Mouse (Mus musculus): Measurements from ENCODE around the gene Nebl. TPM values are rescaled to one million over a fixed set of nuclear protein-coding genes. Genes with fewer than 3 reads are reported as not detected.

Gene Nebl
- total RNA-seq, 2 experiments from 2014 or later = 0.45 to 0.55 TPM

DNA sequence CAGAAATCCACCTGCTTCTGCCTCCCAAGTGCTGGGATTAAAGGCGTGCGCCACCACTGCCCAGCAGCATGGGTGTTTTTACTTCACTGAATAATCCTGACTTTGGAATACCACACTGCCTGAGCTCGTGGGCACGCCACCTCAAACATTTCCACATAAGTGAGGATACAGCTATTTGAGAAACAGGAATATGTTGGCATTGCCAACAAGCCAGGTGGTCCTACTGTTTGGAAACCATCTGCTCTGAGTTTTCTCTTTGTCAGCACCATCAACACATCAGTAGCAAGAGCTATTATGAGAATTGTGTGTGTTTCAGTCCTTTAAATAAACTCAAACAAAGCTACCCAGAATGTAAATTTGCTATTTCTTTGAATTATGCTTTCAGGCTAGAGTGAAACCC is 192.8 kb downstream of the Nebl start:
- DNase-seq = no peak
- intact Hi-C loops (cut with DNase I; ENCODE audit: low total_unique reads) = no loop called here

DNA sequence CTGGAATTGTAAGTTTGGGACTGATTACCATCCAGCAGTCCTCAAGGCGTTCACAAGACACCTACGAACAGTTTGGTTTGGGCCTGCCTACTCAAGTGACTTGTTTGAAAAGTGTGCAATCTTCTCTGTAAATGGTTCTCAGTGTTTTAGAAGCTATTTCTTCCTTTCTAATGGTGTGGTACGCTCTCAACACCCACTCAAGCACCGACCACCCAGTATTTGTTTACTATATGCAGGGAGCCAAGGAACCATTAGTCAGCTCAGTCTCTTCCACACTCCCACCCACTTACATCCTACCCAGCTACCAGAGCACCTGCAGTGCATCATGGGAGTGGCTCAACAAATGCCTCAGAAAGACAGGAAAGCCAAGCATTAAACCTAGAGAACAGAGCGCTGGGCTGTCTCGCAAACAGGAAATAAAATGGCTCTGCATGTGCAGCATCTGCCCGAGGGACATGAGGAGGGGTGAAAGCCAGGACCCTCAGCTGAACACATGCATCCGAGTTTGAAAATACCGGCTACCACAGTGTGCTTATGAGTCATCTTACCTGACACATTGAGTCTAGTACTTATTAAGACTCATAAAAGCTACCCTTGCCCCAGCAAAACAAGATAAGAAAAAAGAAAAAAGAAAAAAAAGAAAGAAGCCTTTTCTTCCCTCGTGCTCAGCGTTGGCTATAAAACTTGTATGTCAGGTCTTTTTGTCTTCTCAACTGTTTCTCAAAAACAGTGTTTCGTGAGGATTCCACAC is 199.7 kb downstream of the Nebl start:
- DNase-seq = no peak

DNA sequence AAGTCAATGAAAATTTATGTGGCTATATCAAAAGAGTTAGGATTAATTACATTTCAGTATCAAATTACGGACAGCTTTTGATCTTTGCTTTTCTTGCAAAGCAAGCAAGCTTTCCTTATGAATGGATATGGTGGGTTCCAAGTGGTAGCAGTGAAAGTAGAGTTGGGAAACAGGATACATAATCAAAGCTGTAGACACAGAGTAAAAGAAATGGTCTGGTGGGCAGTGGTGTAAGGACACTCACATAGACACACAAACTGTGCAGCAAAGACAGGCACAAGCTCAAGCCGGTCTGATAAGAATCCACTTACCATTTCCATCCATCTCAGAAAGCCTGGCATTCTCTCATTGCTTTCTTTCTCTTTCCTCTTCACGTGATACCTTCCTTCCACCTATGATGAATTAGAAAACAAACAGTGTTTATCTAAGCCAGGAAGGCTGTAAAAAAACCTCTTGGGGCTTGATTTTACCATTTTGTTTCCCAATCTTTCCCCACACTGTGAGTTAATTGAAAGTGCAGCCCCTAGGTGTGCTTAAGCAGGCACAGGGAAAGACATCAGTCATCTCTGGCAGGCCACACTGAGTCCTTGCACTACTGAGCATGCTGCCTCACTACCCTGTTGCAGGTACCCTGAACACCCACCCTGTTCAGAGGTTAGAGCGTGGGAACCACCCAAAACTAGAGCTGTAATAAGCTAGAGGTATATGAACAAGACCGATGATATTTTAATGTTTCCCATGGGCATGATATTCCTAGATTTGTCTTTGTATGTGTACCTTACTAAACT is 205.3 kb downstream of the Nebl start:
- no peak for DNase-seq
- intact Hi-C loops (cut with DNase I; ENCODE audit: low total_unique reads) = no loop called here

More for the DNA sequence above, 199.7 kb downstream of the Nebl start:
- intact Hi-C loops (cut with DNase I; ENCODE audit: low total_unique reads) = no loop called here

DNA sequence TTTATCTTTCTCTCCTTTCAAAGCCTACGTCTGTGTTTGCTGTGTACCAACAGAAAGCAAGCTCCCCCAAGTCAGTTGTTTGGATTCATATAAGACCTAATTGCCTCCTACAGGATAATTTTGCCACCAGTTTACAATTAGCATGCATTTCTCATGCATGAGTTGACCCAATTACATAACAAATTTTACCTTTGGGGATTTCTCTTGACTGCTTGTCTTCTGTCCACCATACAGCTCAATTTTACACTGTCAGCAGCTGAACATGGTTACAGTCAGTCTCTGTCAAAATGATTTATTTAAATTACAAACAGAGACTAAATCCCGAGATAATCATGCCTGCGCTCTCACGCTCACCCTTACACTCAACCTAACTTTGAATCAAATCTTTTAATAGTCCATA is 206.1 kb downstream of the Nebl start:
- intact Hi-C loops (cut with DNase I; ENCODE audit: low total_unique reads) = no loop called here
- DNase-seq = no peak

DNA sequence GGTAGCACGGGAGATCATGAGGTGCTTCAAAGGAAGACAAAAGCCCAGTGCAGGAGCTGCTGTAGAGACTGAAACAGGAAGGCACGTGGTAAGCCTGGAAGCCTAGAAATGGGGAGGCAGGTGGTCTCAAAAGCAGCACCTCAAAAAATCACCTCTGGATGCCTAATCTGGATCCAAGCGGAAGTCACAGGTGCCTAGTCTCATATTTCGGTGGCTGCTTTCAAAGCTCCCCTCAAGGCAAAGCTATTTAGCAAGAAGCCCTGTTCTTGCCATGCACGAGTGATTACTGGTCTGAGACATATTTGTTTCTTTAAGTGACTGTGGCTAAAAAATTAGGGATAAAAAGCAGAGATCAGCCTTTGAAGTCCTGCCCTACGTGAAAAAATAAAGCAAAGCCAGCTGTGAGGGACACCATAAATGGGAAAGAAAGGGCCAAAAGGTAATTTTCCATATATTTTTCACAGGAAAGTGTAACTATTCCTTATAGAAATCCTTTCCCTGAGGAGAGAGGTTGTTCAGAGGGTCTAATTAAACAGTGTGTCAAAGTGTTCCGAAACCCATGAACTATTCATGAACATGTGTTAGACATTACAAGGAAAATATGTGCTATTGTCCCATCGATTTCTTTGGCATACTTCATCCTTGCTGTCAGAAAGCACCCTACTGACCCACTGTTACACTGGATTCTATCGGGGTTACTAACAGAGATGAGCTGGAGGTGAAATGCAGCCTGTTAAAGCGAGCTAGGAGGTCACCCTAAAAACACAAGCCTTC is 206.9 kb downstream of the Nebl start:
- intact Hi-C loops (cut with DNase I; ENCODE audit: low total_unique reads) = no loop called here
- no peak for DNase-seq

DNA sequence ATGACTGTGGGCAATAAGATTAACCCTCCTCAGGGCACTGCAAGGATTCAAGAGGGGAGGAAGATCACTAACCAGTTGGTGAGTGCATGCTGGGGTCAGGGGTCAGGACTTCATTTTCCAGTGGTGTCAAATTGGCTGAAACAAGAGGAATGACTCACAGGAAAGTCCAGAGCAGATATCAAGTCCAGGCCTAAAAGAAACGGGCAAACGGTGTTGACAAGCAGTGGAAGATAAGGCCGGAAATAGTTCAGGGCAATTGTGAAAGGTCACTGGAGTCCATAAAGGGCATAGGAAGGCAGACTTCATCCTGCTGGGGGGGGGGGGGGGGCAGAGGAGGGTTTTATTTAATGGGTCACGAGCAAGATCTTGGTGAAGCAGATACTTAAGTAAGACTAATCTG is 207.5 kb downstream of the Nebl start:
- intact Hi-C loops (cut with DNase I; ENCODE audit: low total_unique reads) = no loop called here

DNA sequence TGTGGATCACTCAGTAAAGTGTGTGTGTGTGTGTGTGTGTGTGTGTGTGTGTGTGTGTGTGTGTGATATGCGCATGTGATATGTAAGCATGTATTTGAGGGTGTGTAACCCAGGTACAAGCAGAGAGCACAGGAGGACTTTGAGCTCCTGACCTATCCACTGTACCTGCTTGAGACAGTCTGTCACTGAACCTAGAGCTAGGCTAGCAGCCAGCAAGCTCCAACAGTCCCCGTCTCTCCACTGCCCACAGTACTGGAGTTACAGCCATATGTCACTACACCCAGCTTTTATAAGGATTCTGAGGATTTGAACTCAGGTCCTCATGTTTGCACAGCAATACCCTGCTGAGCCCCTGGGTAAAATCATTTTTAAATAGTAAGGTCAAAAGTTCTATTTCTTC is 215.6 kb downstream of the Nebl start:
- DNase-seq = no peak
- intact Hi-C loops (cut with DNase I; ENCODE audit: low total_unique reads) = no loop called here

More for the DNA sequence above, 207.5 kb downstream of the Nebl start:
- no peak for DNase-seq

DNA sequence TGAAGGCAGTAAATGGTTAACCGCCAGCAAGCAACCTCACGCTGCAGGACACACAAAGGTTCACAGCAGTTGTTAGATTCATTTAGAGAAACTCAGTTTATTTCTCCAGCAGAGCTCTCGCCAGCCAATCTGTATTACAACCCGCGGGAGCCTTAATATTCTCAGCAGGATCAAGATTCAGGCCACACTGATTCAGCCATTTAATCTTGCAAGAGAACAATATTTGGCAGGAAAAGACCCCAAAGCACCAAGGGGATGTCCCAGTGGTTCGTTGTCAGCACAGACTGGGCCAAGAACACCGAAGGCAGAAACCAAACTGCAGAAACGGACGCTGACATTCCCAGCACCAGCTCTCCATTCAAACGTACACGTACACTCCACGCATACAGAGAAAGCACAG is 216.5 kb downstream of the Nebl start:
- DNase-seq = no peak
- intact Hi-C loops (cut with DNase I; ENCODE audit: low total_unique reads) = no loop called here

DNA sequence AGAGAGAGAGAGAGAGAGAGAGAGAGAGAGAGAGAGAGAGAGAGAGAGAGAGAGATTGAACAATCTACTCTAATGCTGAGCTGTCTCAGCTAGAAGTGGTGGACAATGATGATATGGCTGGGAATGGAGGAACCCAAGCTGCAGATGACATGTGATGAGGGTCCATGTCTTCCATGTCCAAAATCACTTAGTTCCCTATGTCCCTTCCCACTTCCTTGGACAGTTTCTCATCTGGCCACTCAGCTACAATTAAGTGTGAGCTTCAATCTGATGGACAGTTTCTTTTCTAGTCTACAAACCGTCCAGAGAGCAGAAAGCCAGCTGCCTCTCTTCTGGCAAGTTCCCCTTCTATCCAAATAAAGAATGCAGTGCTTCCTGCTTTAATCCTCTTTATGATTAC is 221.3 kb downstream of the Nebl start:
- DNase-seq = no peak
- intact Hi-C loops (cut with DNase I; ENCODE audit: low total_unique reads) = no loop called here

DNA sequence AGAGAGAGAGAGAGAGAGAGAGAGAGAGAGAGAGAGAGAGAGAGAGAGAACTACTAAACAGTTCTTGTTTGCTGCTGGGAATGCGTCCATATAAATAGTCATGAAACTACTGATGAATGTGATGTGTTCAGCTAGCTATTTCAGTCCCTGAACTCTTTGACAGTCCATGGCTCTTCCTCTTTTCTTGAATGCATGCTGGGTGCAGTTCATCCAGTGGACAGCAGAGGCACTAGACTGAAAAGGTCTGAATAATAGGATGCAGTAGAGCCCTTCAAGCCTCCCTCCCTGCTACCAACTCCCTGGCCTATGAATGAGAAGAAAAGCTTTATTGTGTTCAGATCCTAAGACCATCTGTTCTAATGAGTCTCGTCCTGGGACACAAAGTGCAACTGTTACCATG is 223.9 kb downstream of the Nebl start:
- intact Hi-C loops (cut with DNase I; ENCODE audit: low total_unique reads) = no loop called here
- DNase-seq = no peak

DNA sequence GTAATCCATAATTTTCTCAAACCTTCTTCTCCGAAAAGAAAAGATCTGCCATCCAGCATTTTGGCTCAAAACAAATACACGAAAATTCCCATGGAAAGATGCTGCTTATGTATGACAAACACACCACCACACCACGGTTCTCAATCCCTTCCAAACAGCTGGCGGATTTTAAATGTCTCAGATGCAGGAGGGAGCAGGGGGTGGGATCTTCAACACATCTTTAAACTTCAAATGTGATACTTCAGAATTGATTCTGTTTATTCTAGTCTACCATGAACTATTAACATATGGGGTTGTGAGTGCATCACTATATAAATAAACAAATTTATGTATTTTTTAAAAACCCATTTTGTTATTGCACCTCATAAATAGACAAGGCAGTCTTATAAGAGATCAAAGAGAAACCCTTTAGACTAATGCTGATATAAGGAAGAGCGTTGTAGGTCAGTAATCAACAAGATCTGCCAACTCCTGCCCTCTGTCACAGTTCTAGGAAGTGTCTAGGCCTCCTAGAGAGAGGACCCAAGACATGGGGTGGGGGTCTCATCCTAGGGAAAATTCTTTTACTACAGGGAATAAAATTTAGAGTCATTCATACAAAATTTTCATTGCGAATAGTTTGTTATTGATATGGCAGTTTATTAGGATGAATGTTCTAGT is 227.0 kb downstream of the Nebl start:
- intact Hi-C loops (cut with DNase I; ENCODE audit: low total_unique reads) = no loop called here
- no peak for DNase-seq

DNA sequence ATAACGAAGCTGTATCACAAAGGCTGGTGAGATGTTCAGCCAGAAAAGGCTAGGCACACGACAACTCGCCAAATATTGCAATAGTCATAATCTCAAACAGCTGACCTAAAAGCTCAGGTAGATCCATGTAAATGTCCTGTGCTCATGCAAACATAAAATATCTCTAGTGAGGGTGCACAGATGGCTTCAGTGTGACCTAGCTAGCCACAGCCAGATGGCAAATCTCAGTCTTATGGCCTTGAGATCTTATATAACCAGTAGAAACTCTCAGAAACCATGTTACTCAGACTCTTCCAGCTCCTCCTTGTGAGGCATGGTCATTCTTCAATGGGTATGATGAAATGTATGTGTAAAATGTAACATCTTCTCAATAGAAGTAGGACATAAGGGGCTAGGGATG is 230.2 kb downstream of the Nebl start:
- intact Hi-C loops (cut with DNase I; ENCODE audit: low total_unique reads) = no loop called here
- DNase-seq = no peak

DNA sequence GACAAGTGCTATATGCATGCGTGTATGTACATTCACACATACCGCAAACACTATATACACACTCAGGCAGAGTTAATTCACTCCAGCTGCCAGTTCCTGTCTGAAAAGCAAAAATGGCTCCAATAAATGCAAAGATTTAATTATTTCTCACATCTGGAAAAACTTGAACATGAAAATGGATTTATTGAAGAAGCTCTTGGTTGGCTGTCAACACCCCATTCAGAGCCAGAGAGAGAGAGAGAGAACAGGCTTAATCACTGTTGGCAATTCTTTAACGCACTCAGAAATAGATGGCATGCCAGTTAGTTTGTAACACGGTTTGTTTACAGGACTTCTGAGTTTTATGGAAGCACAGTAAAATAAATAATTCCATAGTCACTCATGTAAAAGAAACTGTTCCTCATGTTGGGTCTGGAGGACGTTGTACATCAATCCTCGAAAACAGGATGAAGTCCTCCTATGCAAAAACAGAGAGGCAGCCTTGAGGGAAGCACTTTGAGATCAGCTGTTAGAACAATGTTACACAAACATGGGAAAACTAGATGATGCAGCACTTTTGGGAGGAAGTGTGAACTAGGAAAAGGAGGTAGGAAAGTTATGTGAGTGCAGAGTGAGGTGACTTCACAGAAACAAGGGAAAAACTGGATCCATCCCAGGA is 265.6 kb downstream of the Nebl start:
- intact Hi-C loops (cut with DNase I; ENCODE audit: low total_unique reads) = no loop called here
- no peak for DNase-seq

DNA sequence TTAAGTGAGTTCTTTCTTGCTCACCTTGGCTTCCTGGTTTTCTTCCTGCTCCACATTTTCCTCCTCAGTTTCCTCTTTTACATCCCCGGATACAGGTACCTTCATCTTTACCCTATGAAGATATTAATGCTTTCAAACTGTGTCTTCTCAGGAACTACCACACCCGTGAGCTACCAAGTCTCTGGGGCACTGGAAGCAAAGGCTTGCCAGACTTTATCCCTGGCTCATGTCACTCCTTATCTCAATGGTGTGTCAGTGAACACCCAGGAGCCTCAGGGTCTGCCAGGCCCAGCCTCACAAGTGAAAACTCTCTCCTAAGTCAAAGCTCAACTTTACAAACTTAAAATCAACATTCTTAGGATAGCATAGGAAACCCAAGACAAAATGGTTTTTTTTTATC is 270.8 kb downstream of the Nebl start:
- intact Hi-C loops (cut with DNase I; ENCODE audit: low total_unique reads) = no loop called here
- DNase-seq = no peak

DNA sequence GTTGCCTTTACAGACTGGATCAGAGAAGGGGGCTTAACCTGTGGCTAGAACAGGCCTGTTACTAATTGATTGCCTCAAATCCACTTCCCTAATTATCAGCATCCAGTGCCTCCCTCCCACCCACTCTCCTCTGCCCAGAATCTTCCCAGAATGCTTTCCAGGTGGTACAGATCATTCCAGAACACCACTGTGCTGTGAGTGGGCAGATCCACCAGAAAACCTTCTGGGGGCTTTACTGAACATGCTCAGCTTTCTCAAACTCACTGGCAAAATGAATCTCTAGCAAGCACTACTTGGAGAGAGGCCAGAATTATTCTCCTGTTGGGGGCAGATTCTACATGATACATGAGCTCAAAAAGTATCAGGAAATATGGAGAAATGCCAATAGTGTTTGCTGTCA is 277.6 kb downstream of the Nebl start:
- no peak for DNase-seq
- intact Hi-C loops (cut with DNase I; ENCODE audit: low total_unique reads) = no loop called here

DNA sequence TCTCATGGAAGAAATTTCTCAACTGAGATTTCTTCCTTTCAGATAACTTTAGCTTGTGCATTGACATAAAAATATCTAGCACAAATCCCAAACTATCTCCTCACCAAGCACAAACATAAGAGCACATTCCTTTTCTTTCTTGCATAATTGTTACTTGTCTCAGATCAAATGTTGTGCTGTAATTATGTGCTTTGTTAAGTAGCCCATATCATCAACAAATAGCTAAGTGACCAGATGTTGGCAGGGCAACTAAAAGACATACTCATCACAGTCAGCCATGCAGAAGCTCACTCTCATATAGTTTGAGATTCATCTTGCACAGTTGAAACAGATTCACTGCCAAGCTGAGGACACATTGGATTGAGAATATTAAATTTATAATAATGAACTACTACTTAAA is 282.9 kb downstream of the Nebl start:
- no peak for DNase-seq
- intact Hi-C loops (cut with DNase I; ENCODE audit: low total_unique reads) = no loop called here

DNA sequence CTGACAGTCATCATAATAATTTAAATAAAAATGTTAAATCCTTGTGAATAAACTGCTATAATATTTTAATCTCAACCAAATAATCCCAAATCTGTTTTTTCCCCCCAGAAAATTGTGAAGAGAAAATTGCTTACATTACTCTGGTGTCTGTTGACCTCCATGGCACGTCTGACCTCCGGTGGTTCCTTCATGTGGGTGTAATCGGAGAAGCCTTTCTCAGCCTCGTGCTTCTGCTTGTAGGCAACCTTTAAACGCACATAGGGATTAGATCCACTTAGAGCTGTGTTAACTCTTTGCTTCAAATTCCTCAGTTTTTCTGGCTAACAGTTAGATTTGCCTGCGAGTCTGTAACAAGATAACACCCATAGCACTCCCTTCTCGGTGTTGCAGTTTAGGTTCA is 287.7 kb downstream of the Nebl start:
- no peak for DNase-seq
- intact Hi-C loops (cut with DNase I; ENCODE audit: low total_unique reads) = no loop called here

DNA sequence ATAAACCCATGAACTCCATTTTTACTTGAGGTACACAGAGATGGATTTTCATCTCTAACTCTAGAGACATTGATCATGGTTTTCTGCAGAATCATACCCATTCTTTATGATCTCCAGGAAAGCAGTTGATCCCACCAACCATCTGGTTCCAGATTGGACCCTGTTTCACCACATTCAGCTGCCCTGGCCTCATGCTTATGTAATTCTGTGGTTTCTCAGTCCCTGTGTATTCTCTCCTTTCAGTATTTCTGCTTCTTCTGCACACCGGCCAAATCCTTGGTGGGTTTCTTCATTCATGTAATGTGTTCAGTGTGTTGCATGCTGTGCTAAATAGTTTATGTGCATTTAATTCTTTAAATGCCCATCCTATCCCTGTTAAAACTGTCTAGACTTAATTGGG is 292.9 kb downstream of the Nebl start:
- intact Hi-C loops (cut with DNase I; ENCODE audit: low total_unique reads) = no loop called here
- no peak for DNase-seq

DNA sequence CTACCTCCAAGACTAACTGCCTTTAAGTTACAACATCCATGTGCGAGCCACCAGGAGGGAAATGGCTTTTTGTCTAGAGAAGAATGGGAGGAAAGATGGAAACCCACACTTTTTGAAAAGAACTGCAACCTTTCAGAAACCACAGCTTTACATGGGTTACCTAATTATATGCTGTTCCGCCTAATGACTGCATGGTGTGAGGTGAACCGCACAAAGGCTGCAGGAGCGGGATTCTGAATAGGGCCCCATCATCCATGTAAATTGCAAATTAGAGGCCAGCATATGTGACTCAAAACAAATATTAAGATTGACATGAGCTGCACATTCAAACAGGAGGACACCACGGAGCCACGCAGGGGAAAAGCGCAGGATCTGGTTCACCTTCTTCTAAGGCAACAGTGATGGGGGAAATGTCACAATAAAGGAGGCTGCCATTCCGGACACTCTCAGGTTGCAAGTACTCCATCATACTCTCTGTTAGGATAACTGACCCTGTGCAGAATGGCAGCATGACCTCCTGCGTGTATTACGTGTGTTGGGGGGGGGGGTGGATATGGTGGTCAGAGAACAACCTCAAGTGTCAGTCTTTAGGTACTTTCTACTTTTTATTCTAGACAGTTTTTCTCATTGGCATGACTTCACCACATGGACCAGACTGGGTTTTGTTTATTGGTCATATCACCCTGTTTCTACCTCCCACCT is 294.4 kb downstream of the Nebl start:
- no peak for DNase-seq

More for the DNA sequence above, 294.4 kb downstream of the Nebl start:
- intact Hi-C loops (cut with DNase I; ENCODE audit: low total_unique reads) = no loop called here

All from gastrocnemius, postnatal 14 days (tissue).